Mouse (Mus musculus) CH12.LX (cell line): ENCODE results near the gene Akap2. TPM values are rescaled to one million over a fixed set of nuclear protein-coding genes. Genes with fewer than 3 reads are reported as not detected.
A peak's percentile ranks its signal among the peaks of the same experiment; 100 is the strongest.

Experiments
- DNase-seq: peaks from one replicate; pipeline ENCODE4 v3.0.0-alpha.2; 2013; ENCODE audit errors: extremely low read depth
- H3K27ac ChIP-seq: 2 replicates; pipeline ENCODE4 v1.5.1; 2012; ENCODE audit warnings: low read depth, mild to moderate bottlenecking, control low read depth, moderate library complexity; ENCODE audit not compliant: insufficient read depth
- H3K27me3 ChIP-seq: replicated peaks from 2 replicates; pipeline ENCODE3; 2012; ENCODE audit warnings: inconsistent platforms
- H3K36me3 ChIP-seq, 2 experiments: replicated peaks in 1 of 2; 2 replicates each; pipeline versions ENCODE3 to v1.6.1; 2012; ENCODE audit warnings: inconsistent platforms in 1 of 2, low read length in 1 of 2, mild to moderate bottlenecking in 1 of 2, mixed read lengths in 1 of 2, moderate library complexity in 1 of 2; ENCODE audit not compliant: control insufficient read depth in 1 of 2, insufficient read depth in 1 of 2
- H3K4me1 ChIP-seq, 2 experiments: 2 replicates each; pipeline ENCODE4 v1.6.1; 2012; ENCODE audit warnings: inconsistent platforms in 1 of 2, moderate library complexity in 1 of 2; ENCODE audit not compliant: insufficient read depth in 2 of 2, control insufficient read depth in 1 of 2
- H3K4me2 ChIP-seq: 2 replicates; pipeline ENCODE4 v1.6.1; 2012; ENCODE audit warnings: low read depth, mild to moderate bottlenecking, control low read depth; ENCODE audit not compliant: poor library complexity, insufficient read depth, severe bottlenecking
- H3K4me3 ChIP-seq, 3 experiments: fragments of 150-350 bp in 1 of 3; sonication (generic) in 1 of 3; replicated peaks in 1 of 3; 2 replicates each; pipeline versions ENCODE3 to v1.5.1; 2011 to 2012; ENCODE audit warnings: low read depth in 2 of 3, low read length in 2 of 3, mild to moderate bottlenecking in 2 of 3, moderate library complexity in 2 of 3, control low read depth in 1 of 3, improper control_type of control experiment in 1 of 3, inconsistent platforms in 1 of 3, mixed read lengths in 1 of 3; ENCODE audit not compliant: poor library complexity in 1 of 3
- H3K79me2 ChIP-seq: replicated peaks from 2 replicates; pipeline ENCODE4 v1.6.1; 2012; ENCODE audit warnings: mild to moderate bottlenecking, moderate library complexity; ENCODE audit not compliant: control insufficient read depth, poor library complexity, insufficient read depth, severe bottlenecking; ENCODE audit errors: extremely low read depth
- H3K9ac ChIP-seq: 2 replicates; pipeline ENCODE4 v1.6.1; 2012; ENCODE audit warnings: low read depth, mild to moderate bottlenecking, control low read depth, moderate library complexity; ENCODE audit not compliant: insufficient read depth
- H3K9me3 ChIP-seq: replicated peaks from 2 replicates; pipeline ENCODE3; 2012; ENCODE audit warnings: low read length, inconsistent platforms, mixed read lengths
- BHLHE40 ChIP-seq: IDR thresholded peaks from 2 replicates; pipeline ENCODE4 v1.6.1; 2011; ENCODE audit warnings: mild to moderate bottlenecking, low read depth, low read length, improper control_type of control experiment
- CTCF ChIP-seq, 2 experiments: IDR thresholded peaks in 1 of 2; conservative IDR thresholded peaks in 1 of 2; 2 replicates each; pipeline ENCODE4 v1.5.1; 2011 to 2012; ENCODE audit warnings: low read depth in 2 of 2, low read length in 2 of 2, improper control_type of control experiment in 1 of 2, inconsistent platforms in 1 of 2, mild to moderate bottlenecking in 1 of 2, moderate library complexity in 1 of 2
- GABPA ChIP-seq: IDR thresholded peaks from 2 replicates; pipeline ENCODE4 v1.6.1; 2012; ENCODE audit warnings: low read depth, low read length, improper control_type of control experiment, inconsistent platforms; ENCODE audit not compliant: insufficient replicate concordance
- JUN ChIP-seq: IDR thresholded peaks from 2 replicates; pipeline ENCODE4 v1.6.1; 2011; ENCODE audit warnings: low read depth, mild to moderate bottlenecking, low read length, improper control_type of control experiment, moderate library complexity; ENCODE audit not compliant: insufficient read depth
- JUND ChIP-seq: conservative IDR thresholded peaks from 2 replicates; pipeline ENCODE4 v1.6.1; 2011; ENCODE audit warnings: low read depth, low read length, improper control_type of control experiment
- MAFK ChIP-seq: IDR thresholded peaks from 2 replicates; pipeline ENCODE4 v1.6.1; 2011; ENCODE audit warnings: low read length, improper control_type of control experiment; ENCODE audit not compliant: insufficient replicate concordance
- MAX ChIP-seq: IDR thresholded peaks from 2 replicates; pipeline ENCODE4 v1.6.1; 2011; ENCODE audit warnings: low read length, improper control_type of control experiment
- MYC ChIP-seq: IDR thresholded peaks from 2 replicates; pipeline ENCODE4 v1.6.1; 2011; ENCODE audit warnings: low read depth, mild to moderate bottlenecking, improper control_type of control experiment, low read length
- NELFE ChIP-seq: IDR thresholded peaks from 2 replicates; pipeline ENCODE4 v1.6.1; 2011; ENCODE audit warnings: low read depth, low read length, improper control_type of control experiment
- PAX5 ChIP-seq: IDR thresholded peaks from 2 replicates; pipeline ENCODE4 v1.6.1; 2012; ENCODE audit warnings: low read length, inconsistent platforms, mixed read lengths
- POLR2A ChIP-seq: IDR thresholded peaks from 2 replicates; pipeline ENCODE4 v1.6.1; 2011; ENCODE audit warnings: low read depth, mild to moderate bottlenecking, improper control_type of control experiment, low read length
- POLR2AphosphoS2 ChIP-seq: IDR thresholded peaks from 2 replicates; pipeline ENCODE4 v1.6.1; 2011; ENCODE audit warnings: low read depth, low read length, improper control_type of control experiment
- RAD21 ChIP-seq: IDR thresholded peaks from 2 replicates; pipeline ENCODE4 v1.6.1; 2011; ENCODE audit warnings: low read depth, mild to moderate bottlenecking, low read length, improper control_type of control experiment, moderate library complexity
- RCOR1 ChIP-seq: conservative IDR thresholded peaks from 2 replicates; pipeline ENCODE4 v1.6.1; 2012; ENCODE audit warnings: low read depth, mild to moderate bottlenecking, inconsistent platforms, low read length, improper control_type of control experiment
- SMC3 ChIP-seq: IDR thresholded peaks from 2 replicates; pipeline ENCODE4 v1.6.1; 2011; ENCODE audit warnings: low read depth, low read length, improper control_type of control experiment
- TBP ChIP-seq: conservative IDR thresholded peaks from 2 replicates; pipeline ENCODE4 v1.6.1; 2011; ENCODE audit warnings: low read depth, low read length, improper control_type of control experiment
- TCF12 ChIP-seq: IDR thresholded peaks from 2 replicates; pipeline ENCODE4 v1.6.1; 2014; ENCODE audit warnings: low read depth, mild to moderate bottlenecking, inconsistent platforms, low read length, improper control_type of control experiment
- UBTF ChIP-seq: IDR thresholded peaks from 2 replicates; pipeline ENCODE4 v1.6.1; 2012; ENCODE audit warnings: low read depth, mild to moderate bottlenecking, inconsistent platforms, low read length, improper control_type of control experiment, moderate library complexity
- ZKSCAN1 ChIP-seq: IDR thresholded peaks from 2 replicates; pipeline ENCODE4 v1.6.1; 2012; ENCODE audit warnings: low read depth, inconsistent platforms, low read length, improper control_type of control experiment, borderline replicate concordance
- dilution Hi-C: fragments of 300-500 bp; cut with MboI; formaldehyde crosslinking; loops from 2 replicates; pipeline ENCODE4 v1.14.3; 2020; ENCODE audit warnings: low sequenced_read_pairs; ENCODE audit not compliant: extremely low pct_unique_long_range_greater_than_20kb, extremely low pct_ligation_motif_present
- in situ Hi-C: fragments of 300-500 bp; cut with MboI; formaldehyde crosslinking; loops from 3 replicates; pipeline ENCODE4 v1.14.3; 2019; ENCODE audit warnings: low sequenced_read_pairs, low pct_ligation_motif_present, low pct_unique_long_range_greater_than_20kb, mixed read lengths
- polyA plus RNA-seq: library from polyadenylated mRNA; unstranded; fragments of >175 nt; gene quantifications from 2 replicates; pipeline ENCODE4 v1.2.1, GENCODE M21; 2012; ENCODE audit warnings: low read depth; ENCODE audit not compliant: insufficient read length
- total RNA-seq, 2 experiments: library from RNA; depleted of rRNA; stranded (reverse); fragments of 300-350 nt in 1 of 2; fragments of >200 nt in 1 of 2; gene quantifications; 2 replicates each; pipeline ENCODE4 v1.2.3; 2012 to 2014

The Akap2 gene
- total and polyA plus RNA-seq, 3 experiments, result 0.25 TPM; not detected in 2

DNA sequence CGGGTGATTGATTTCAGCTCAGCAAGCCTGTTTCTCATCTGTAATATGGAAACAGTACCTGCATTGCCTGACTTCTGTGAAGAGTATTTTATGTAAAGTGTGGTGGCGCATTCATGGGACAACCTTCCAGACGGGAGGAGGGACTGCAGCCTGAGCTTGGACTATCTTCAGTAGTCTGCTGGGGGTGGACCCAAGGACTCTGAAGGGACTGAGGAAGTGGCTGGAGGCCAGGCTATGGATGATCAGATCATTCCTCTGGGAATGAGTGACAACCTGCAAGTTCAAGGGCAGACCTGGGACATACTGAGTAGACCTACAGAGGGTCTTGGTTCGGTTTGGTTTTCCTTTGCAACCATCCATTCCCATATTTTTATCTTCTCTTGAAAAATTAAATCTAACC lies 4.8 kb downstream of the Akap2 start:
- H3K9me3 ChIP-seq, result no peaks in the 10 kb centered on the region
- no peak overlapping the region for H3K4me3 ChIP-seq
- H3K27me3 ChIP-seq, result no peaks in the 10 kb centered on the region
- DNase-seq, result no peak
- dilution Hi-C loops, result no loop called here
- H3K79me2 ChIP-seq, result no peaks in the 10 kb centered on the region
- H3K4me2 ChIP-seq, result no peak overlapping the region
- TF ChIP-seq JUN (no peak), GABPA (no peak), MAX (no peak), TBP (no peak), NELFE (no peak), RCOR1 (no peak), TCF12 (no peak), MAFK (no peak)
- no peaks in the 10 kb centered on the region for H3K36me3 ChIP-seq
- H3K9ac ChIP-seq, result no peak overlapping the region
- peaks cover 25 to 64% of the 10 kb centered on the region in 2 experiments for H3K4me1 ChIP-seq
- no peak overlapping the region for H3K27ac ChIP-seq
- in situ Hi-C loops, result no loop called here

GRCm38 (mm10) chr4:57723659-57724058 lies 6.2 kb downstream of the Akap2 start:
- no peak overlapping the region for H3K27ac ChIP-seq
- H3K27me3 ChIP-seq, result no peaks in the 10 kb centered on the region
- H3K9ac ChIP-seq, result no peak overlapping the region
- no peaks in the 10 kb centered on the region for H3K9me3 ChIP-seq
- no peaks in the 10 kb centered on the region for H3K79me2 ChIP-seq
- DNase-seq, result peak; percentile 48
- H3K4me1 ChIP-seq, result peaks cover 30 to 75% of the 10 kb centered on the region in 2 experiments
- TF ChIP-seq POLR2AphosphoS2 (no peak), PAX5 (no peak), CTCF (conservative IDR thresholded peaks at IDR 0.05 in 1 of 2, IDR thresholded peaks at IDR 0.05 in 1 of 2; ENCODE audit: low read depth in 2 of 2, low read length in 2 of 2) (peak in 1 of 2 experiments; percentile 63; a peak in 2 of 4 replicates), BHLHE40 (no peak), NELFE (no peak), ZKSCAN1 (no peak), MYC (no peak), JUND (no peak), UBTF (no peak), POLR2A (no peak), TBP (no peak), RAD21 (peak; percentile 57), SMC3 (peak; percentile 70)
- no peak overlapping the region for H3K4me2 ChIP-seq
- in situ Hi-C loops, result no loop called here
- dilution Hi-C loops, result no loop called here
- H3K4me3 ChIP-seq, result no peak overlapping the region
- no peaks in the 10 kb centered on the region for H3K36me3 ChIP-seq
